Mouse (Mus musculus): Measurements from ENCODE around the gene Sdr39u1. TPM values are rescaled to one million over a fixed set of nuclear protein-coding genes. Genes with fewer than 3 reads are reported as not detected.
A peak's percentile ranks its signal among the peaks of the same experiment; 100 is the strongest.

Sdr39u1 gene
- total and polyA plus RNA-seq, 3 experiments = 2.2 TPM; not detected in 2

DNA sequence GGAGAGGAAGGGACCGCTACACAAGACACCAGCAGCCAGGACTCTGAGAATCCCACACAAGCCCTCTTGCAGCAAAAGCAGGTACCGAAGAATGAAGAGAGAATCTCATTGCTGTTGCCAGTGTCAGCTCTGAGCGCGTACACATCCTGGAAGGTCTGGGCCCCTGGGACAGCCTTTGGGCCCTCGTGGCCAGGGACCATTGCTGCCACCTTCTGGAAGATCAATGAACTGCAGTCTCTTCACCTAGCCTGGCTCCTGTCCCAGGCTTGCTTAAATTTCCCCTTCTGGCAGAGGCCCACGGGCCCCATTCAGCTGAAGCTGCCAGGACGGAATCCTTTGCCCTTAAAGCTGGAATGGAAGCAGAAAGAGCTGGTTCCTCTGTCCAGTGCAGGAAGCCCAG is 36.3 kb downstream of the Sdr39u1 start:
- DNase-seq (ENCODE audit: low spot score) = peak; percentile 82
- H3K27me3 ChIP-seq (ENCODE audit: insufficient read depth, low read length) = peaks cover 43% of the 10 kb centered on the region
- peaks cover 6% of the 10 kb centered on the region; the same call in 1 of the 2 replicates for H3K4me1 ChIP-seq (ENCODE audit: insufficient read depth, low read depth, low read length)
- H3K9me3 ChIP-seq (replicated peaks) = no peaks in the 10 kb centered on the region
- H3K4me3 ChIP-seq (ENCODE audit: low read depth, low read length) = no peak overlapping the region
- H3K36me3 ChIP-seq (replicated peaks) = no peaks in the 10 kb centered on the region
- ATAC-seq (ENCODE audit: extremely low read depth, insufficient number of reproducible peaks, low FRiP score, poor library complexity, severe bottlenecking) = peak; percentile 34; the same call in 1 of the 2 replicates
- TF ChIP-seq TAL1 (conservative IDR thresholded peaks at IDR 0.05; ENCODE audit: low read depth, low read length) (no peak), CTCF (IDR thresholded peaks at IDR 0.05; ENCODE audit: low read depth, low read length) (peak; percentile 92)

DNA sequence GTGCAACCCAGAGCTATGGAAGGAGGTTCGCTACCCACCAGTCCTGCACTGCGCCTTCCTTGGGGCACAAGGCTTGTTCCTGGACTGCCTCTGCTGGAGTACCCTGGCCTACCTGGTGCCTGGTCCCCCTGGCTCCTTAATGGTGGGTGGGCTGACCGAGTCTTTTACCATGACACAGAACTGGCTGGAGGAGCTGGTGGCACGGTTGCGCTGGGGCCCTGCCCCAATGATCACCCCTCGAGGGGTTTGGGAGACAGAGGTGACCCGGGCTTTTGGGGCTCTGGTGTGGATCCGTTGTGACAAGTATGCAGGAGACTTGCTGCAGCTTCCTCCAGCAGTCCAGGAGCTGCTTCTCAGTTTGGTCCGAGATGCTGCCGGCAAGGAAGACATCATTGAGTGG is 37.1 kb downstream of the Sdr39u1 start:
- TF ChIP-seq POLR2AphosphoS5 (IDR thresholded peaks at IDR 0.05; ENCODE audit: insufficient replicate concordance, low read depth, low read length) = no peak
- no peak for TF ChIP-seq GATA2 (IDR thresholded peaks at IDR 0.05; ENCODE audit: borderline replicate concordance, low read depth, low read length)
- TF ChIP-seq GATA1 (IDR thresholded peaks at IDR 0.05; ENCODE audit: borderline replicate concordance, low read length) = no peak
- no peak for TF ChIP-seq CTCF (IDR thresholded peaks at IDR 0.05; ENCODE audit: low read depth, low read length)
- TF ChIP-seq TAL1 (conservative IDR thresholded peaks at IDR 0.05; ENCODE audit: low read depth, low read length) = no peak
- peaks cover 6% of the 10 kb centered on the region; the same call in 1 of the 2 replicates for H3K4me1 ChIP-seq (ENCODE audit: insufficient read depth, low read depth, low read length)
- H3K9me3 ChIP-seq (replicated peaks) = no peaks in the 10 kb centered on the region
- no peaks in the 10 kb centered on the region for H3K36me3 ChIP-seq (replicated peaks)
- no peak for ATAC-seq (ENCODE audit: extremely low read depth, insufficient number of reproducible peaks, low FRiP score, poor library complexity, severe bottlenecking)
- DNase-seq (ENCODE audit: low spot score) = no peak
- H3K27me3 ChIP-seq (ENCODE audit: insufficient read depth, low read length) = peaks cover 46% of the 10 kb centered on the region
- no peak overlapping the region for H3K4me3 ChIP-seq (ENCODE audit: low read depth, low read length)

DNA sequence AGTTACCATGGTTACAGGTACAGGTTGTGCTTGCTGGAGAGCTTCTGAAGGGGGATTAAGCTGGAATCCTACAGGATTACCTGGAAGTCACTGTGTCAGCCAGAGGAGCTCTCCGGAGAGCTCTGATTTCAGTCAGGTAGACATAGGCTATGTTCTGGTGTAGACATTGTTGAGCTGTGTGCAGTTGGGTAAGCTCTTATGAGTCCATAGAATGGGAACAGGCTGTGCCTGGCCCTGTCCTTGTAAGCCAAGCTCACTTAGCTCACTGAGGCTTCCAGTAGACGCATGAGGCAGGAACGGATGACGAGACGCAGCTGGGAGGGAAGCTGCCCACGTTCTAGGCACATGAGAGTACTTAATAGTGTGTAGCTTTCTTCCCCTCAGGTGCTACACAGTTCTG is 37.9 kb downstream of the Sdr39u1 start:
- Histone ChIP-seq H3K9me3 (replicated peaks) (no peaks in the 10 kb centered on the region), H3K4me1 (ENCODE audit: insufficient read depth, low read depth, low read length) (peaks cover 6% of the 10 kb centered on the region; the same call in 1 of the 2 replicates), H3K27me3 (ENCODE audit: insufficient read depth, low read length) (peaks cover 52% of the 10 kb centered on the region), H3K4me3 (ENCODE audit: low read depth, low read length) (no peak overlapping the region), H3K36me3 (replicated peaks) (no peaks in the 10 kb centered on the region)
- ATAC-seq (ENCODE audit: extremely low read depth, insufficient number of reproducible peaks, low FRiP score, poor library complexity, severe bottlenecking) = no peak
- no peak for DNase-seq (ENCODE audit: low spot score)
- TF ChIP-seq GATA1 (IDR thresholded peaks at IDR 0.05; ENCODE audit: borderline replicate concordance, low read length) (no peak), POLR2AphosphoS5 (IDR thresholded peaks at IDR 0.05; ENCODE audit: insufficient replicate concordance, low read depth, low read length) (no peak), GATA2 (IDR thresholded peaks at IDR 0.05; ENCODE audit: borderline replicate concordance, low read depth, low read length) (no peak), TAL1 (conservative IDR thresholded peaks at IDR 0.05; ENCODE audit: low read depth, low read length) (no peak), CTCF (IDR thresholded peaks at IDR 0.05; ENCODE audit: low read depth, low read length) (no peak)

DNA sequence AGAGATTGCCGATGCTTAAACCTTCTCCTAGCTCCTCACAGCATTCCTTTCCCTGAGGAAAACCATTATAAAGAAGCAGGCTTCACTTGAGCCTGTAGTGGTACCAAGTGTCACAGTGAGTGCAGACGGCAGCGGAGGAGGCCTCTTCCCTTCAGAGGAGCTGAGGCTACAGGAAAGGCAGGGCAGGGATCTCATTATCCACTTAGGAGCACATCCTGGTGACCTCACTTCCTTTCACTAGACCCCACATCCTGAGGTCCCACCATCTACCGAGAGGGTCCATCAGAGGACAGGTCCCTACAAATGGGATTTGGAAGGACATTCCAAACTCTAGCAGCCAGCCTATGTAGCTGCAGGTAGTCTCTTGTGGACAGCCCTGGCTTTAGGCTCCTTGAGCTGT is 42.5 kb downstream of the Sdr39u1 start:
- no peak for ATAC-seq (ENCODE audit: extremely low read depth, insufficient number of reproducible peaks, low FRiP score, poor library complexity, severe bottlenecking)
- no peaks in the 10 kb centered on the region for H3K36me3 ChIP-seq (replicated peaks)
- H3K27me3 ChIP-seq (ENCODE audit: insufficient read depth, low read length) = peaks cover 60% of the 10 kb centered on the region
- no peak overlapping the region for H3K4me3 ChIP-seq (ENCODE audit: low read depth, low read length)
- no peaks in the 10 kb centered on the region for H3K9me3 ChIP-seq (replicated peaks)
- H3K4me1 ChIP-seq (ENCODE audit: insufficient read depth, low read depth, low read length) = peaks cover 37% of the 10 kb centered on the region
- TF ChIP-seq POLR2AphosphoS5 (IDR thresholded peaks at IDR 0.05; ENCODE audit: insufficient replicate concordance, low read depth, low read length) (no peak), GATA2 (IDR thresholded peaks at IDR 0.05; ENCODE audit: borderline replicate concordance, low read depth, low read length) (no peak), CTCF (IDR thresholded peaks at IDR 0.05; ENCODE audit: low read depth, low read length) (no peak)
- no peak for DNase-seq (ENCODE audit: low spot score)

DNA sequence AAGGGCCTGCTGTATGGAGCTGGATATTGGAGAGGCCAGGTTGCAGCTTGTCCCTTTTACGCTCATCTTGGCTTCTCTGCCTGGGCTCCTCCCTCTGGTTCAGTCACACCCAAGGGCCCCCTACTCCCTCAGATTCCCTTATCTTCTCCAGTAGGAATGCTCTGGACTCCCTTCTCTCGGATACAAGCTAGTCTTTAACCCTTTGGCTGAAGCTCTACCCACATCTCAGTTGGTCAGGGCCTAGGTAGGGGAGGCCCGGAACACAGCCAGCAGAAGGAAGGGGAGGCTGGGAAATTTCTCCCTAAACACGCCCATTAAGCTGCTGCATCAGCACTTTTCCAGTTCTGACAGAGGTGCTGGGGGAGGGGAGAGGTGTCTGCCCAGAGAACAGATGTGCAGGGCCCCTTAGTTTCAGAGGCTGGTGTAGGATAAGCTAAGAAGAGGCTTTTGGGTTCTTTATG is 45.0 kb downstream of the Sdr39u1 start:
- peaks cover 37% of the 10 kb centered on the region for H3K4me1 ChIP-seq (ENCODE audit: insufficient read depth, low read depth, low read length)
- TF ChIP-seq CTCF (IDR thresholded peaks at IDR 0.05; ENCODE audit: low read depth, low read length) (no peak), TAL1 (conservative IDR thresholded peaks at IDR 0.05; ENCODE audit: low read depth, low read length) (no peak), GATA1 (IDR thresholded peaks at IDR 0.05; ENCODE audit: borderline replicate concordance, low read length) (no peak), POLR2AphosphoS5 (IDR thresholded peaks at IDR 0.05; ENCODE audit: insufficient replicate concordance, low read depth, low read length) (no peak), GATA2 (IDR thresholded peaks at IDR 0.05; ENCODE audit: borderline replicate concordance, low read depth, low read length) (no peak)
- ATAC-seq (ENCODE audit: extremely low read depth, insufficient number of reproducible peaks, low FRiP score, poor library complexity, severe bottlenecking) (peak; percentile 31), DNase-seq (ENCODE audit: low spot score) (no peak)
- H3K36me3 ChIP-seq (replicated peaks) = no peaks in the 10 kb centered on the region
- peaks cover 69% of the 10 kb centered on the region for H3K27me3 ChIP-seq (ENCODE audit: insufficient read depth, low read length)
- H3K4me3 ChIP-seq (ENCODE audit: low read depth, low read length) = peak overlapping the region; percentile 71
- no peaks in the 10 kb centered on the region for H3K9me3 ChIP-seq (replicated peaks)

DNA sequence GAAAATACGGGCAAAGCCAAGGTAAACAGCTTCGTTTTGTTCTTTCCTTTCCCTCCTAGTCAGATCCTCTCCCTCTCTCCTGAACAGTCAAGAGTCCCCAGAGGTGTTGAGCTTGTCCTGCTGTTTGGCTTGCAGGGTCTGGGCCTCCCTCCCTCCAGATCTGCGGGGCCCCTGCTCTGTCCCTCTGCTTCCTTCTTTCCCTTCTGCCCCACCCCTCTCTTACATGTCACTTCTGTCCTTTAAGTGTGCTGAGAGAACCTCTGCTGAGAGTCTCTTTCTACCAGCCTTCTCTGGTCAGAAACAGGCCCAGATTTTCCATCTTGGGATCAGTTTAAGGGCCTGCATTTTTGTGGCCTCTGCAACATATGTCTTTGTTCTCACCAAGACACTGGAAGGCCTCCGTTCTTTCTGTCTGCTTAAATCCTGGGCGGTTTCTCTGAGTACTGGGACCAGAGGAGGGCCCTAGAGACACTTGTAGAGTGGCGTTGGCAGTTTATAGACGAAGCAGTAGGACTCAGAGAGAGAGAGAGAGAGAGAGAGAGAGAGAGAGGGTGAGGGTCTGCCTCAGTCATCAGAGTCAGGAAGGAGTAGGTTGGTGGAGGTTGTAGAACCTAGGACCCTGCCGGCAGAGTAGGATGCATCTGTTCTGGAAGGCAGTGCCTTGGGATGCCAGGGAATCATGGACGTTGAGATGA is 45.5 kb downstream of the Sdr39u1 start:
- Histone ChIP-seq H3K4me3 (ENCODE audit: low read depth, low read length) (peak overlapping the region; percentile 71), H3K9me3 (replicated peaks) (no peaks in the 10 kb centered on the region), H3K27me3 (ENCODE audit: insufficient read depth, low read length) (peaks cover 73% of the 10 kb centered on the region), H3K4me1 (ENCODE audit: insufficient read depth, low read depth, low read length) (peaks cover 37% of the 10 kb centered on the region), H3K36me3 (replicated peaks) (no peaks in the 10 kb centered on the region)
- peak; percentile 46; the same call in 1 of the 2 replicates for ATAC-seq (ENCODE audit: extremely low read depth, insufficient number of reproducible peaks, low FRiP score, poor library complexity, severe bottlenecking)
- TF ChIP-seq GATA2 (IDR thresholded peaks at IDR 0.05; ENCODE audit: borderline replicate concordance, low read depth, low read length) = no peak
- DNase-seq (ENCODE audit: low spot score) = peak; percentile 33

Data from G1E (cell line).